Mouse (Mus musculus): Measurements from ENCODE around the gene Mfsd5. TPM values are rescaled to one million over a fixed set of nuclear protein-coding genes. Genes with fewer than 3 reads are reported as not detected.

The Mfsd5 gene
- polyA plus RNA-seq, 1 experiment from 2014 or later: 72.7 TPM

- no peaks in the 10 kb centered on the region for H3K36me3 ChIP-seq (ENCODE audit: insufficient read depth, low read length)
- ATAC-seq: no peak
- peaks cover 15% of the 10 kb centered on the region for H3K4me1 ChIP-seq (ENCODE audit: insufficient read depth, low read depth, low read length)
- H3K9me3 ChIP-seq (ENCODE audit: low read length): no peaks in the 10 kb centered on the region
- H3K27me3 ChIP-seq (replicated peaks; ENCODE audit: insufficient read depth, low read length): no peaks in the 10 kb centered on the region
- no peak overlapping the region for H3K9ac ChIP-seq (replicated peaks; ENCODE audit: low read depth)
- TF ChIP-seq CTCF (IDR thresholded peaks at IDR 0.05) (0 out of 2 replicates have a peak, but pooled peaks have one; percentile 3), EP300 (IDR thresholded peaks at IDR 0.05) (no peak)
- H3K4me3 ChIP-seq (ENCODE audit: low read depth, low read length): no peak overlapping the region
- H3K4me2 ChIP-seq (replicated peaks; ENCODE audit: low read depth, low read length): peak overlapping the region; percentile 92; the same call in 1 of the 2 replicates
- H3K27ac ChIP-seq (ENCODE audit: low read length): peak overlapping the region; percentile 91
- DNase-seq (ENCODE audit: low spot score): no peak
- WGBS: 34% methylated on average over 11 of the region's 11 CpGs
Observed at GRCm38 (mm10) chr15:102258581-102259253, 20.5 kb upstream of the Mfsd5 start.

- Histone ChIP-seq H3K9ac (replicated peaks; ENCODE audit: low read depth) (no peak overlapping the region), H3K4me2 (replicated peaks; ENCODE audit: low read depth, low read length) (no peak overlapping the region), H3K9me3 (ENCODE audit: low read length) (no peaks in the 10 kb centered on the region), H3K27me3 (replicated peaks; ENCODE audit: insufficient read depth, low read length) (no peaks in the 10 kb centered on the region), H3K4me1 (ENCODE audit: insufficient read depth, low read depth, low read length) (peaks cover 6% of the 10 kb centered on the region), H3K27ac (ENCODE audit: low read length) (no peak overlapping the region), H3K4me3 (ENCODE audit: low read depth, low read length) (no peak overlapping the region), H3K36me3 (ENCODE audit: insufficient read depth, low read length) (no peaks in the 10 kb centered on the region)
- TF ChIP-seq CTCF (IDR thresholded peaks at IDR 0.05) (no peak), EP300 (IDR thresholded peaks at IDR 0.05) (no peak)
- ATAC-seq: no peak
- 47% methylated on average over 7 of the region's 7 CpGs for WGBS
- DNase-seq (ENCODE audit: low spot score): no peak
Observed at GRCm38 (mm10) chr15:102262582-102262981, 16.7 kb upstream of the Mfsd5 start.

- no peak for DNase-seq (ENCODE audit: low spot score)
- Histone ChIP-seq H3K4me1 (ENCODE audit: insufficient read depth, low read depth, low read length) (peaks cover 4% of the 10 kb centered on the region), H3K27me3 (replicated peaks; ENCODE audit: insufficient read depth, low read length) (no peaks in the 10 kb centered on the region), H3K9me3 (ENCODE audit: low read length) (no peaks in the 10 kb centered on the region), H3K36me3 (ENCODE audit: insufficient read depth, low read length) (no peaks in the 10 kb centered on the region), H3K9ac (replicated peaks; ENCODE audit: low read depth) (no peak overlapping the region), H3K27ac (ENCODE audit: low read length) (no peak overlapping the region), H3K4me3 (ENCODE audit: low read depth, low read length) (no peak overlapping the region), H3K4me2 (replicated peaks; ENCODE audit: low read depth, low read length) (no peak overlapping the region)
- 79% methylated on average over 2 of the region's 2 CpGs for WGBS
- no peak for ATAC-seq
- TF ChIP-seq CTCF (IDR thresholded peaks at IDR 0.05) (no peak), EP300 (IDR thresholded peaks at IDR 0.05) (no peak)
Observed at GRCm38 (mm10) chr15:102263037-102263436, 16.2 kb upstream of the Mfsd5 start.

GRCm38 (mm10) chr15:102265548-102265947, 13.7 kb upstream of the Mfsd5 start:
- Histone ChIP-seq H3K4me2 (replicated peaks; ENCODE audit: low read depth, low read length) (no peak overlapping the region), H3K4me1 (ENCODE audit: insufficient read depth, low read depth, low read length) (no peaks in the 10 kb centered on the region; the same call in 1 of the 2 replicates), H3K9me3 (ENCODE audit: low read length) (no peaks in the 10 kb centered on the region), H3K36me3 (ENCODE audit: insufficient read depth, low read length) (no peaks in the 10 kb centered on the region), H3K27me3 (replicated peaks; ENCODE audit: insufficient read depth, low read length) (no peaks in the 10 kb centered on the region), H3K27ac (ENCODE audit: low read length) (no peak overlapping the region), H3K4me3 (ENCODE audit: low read depth, low read length) (no peak overlapping the region), H3K9ac (replicated peaks; ENCODE audit: low read depth) (no peak overlapping the region)
- DNase-seq (ENCODE audit: low spot score): no peak
- no peak for TF ChIP-seq EP300 (IDR thresholded peaks at IDR 0.05)
- TF ChIP-seq CTCF (IDR thresholded peaks at IDR 0.05): peak; percentile 50
- 75% methylated on average over 5 of the region's 5 CpGs for WGBS
- ATAC-seq: no peak

GRCm38 (mm10) chr15:102270274-102270960, 8.8 kb upstream of the Mfsd5 start, which contains the start of gene Gm9918:
TSS of gene Gm9918 (plus strand) at chr15:102270563.
- peak; percentile 33; the same call in 1 of the 2 replicates for ATAC-seq
- H3K27ac ChIP-seq (ENCODE audit: low read length): no peak within 1 kb of the TSS

GRCm38 (mm10) chr15:102271441-102271840, 7.8 kb upstream of the Mfsd5 start:
- Histone ChIP-seq H3K4me3 (ENCODE audit: low read depth, low read length) (no peak overlapping the region), H3K27ac (ENCODE audit: low read length) (no peak overlapping the region; the same call in 1 of the 2 replicates), H3K4me1 (ENCODE audit: insufficient read depth, low read depth, low read length) (peaks cover 4% of the 10 kb centered on the region; the same call in 1 of the 2 replicates), H3K27me3 (replicated peaks; ENCODE audit: insufficient read depth, low read length) (no peaks in the 10 kb centered on the region), H3K4me2 (replicated peaks; ENCODE audit: low read depth, low read length) (no peak overlapping the region), H3K36me3 (ENCODE audit: insufficient read depth, low read length) (no peaks in the 10 kb centered on the region), H3K9ac (replicated peaks; ENCODE audit: low read depth) (no peak overlapping the region), H3K9me3 (ENCODE audit: low read length) (no peaks in the 10 kb centered on the region)
- DNase-seq (ENCODE audit: low spot score) (peak; percentile 31), ATAC-seq (peak; percentile 44)
- WGBS: 28% methylated on average over 3 of the region's 3 CpGs
- TF ChIP-seq CTCF (IDR thresholded peaks at IDR 0.05) (no peak), EP300 (IDR thresholded peaks at IDR 0.05) (peak; percentile 41; the same call in 1 of the 2 replicates)

More at GRCm38 (mm10) chr15:102270274-102270960, 8.8 kb upstream of the Mfsd5 start, which contains the start of gene Gm9918:
- Histone ChIP-seq H3K36me3 (ENCODE audit: insufficient read depth, low read length) (no peaks in the 10 kb centered on the region), H3K4me1 (ENCODE audit: insufficient read depth, low read depth, low read length) (peaks cover 4% of the 10 kb centered on the region; the same call in 1 of the 2 replicates), H3K4me3 (ENCODE audit: low read depth, low read length) (no peak within 1 kb of the TSS), H3K9me3 (ENCODE audit: low read length) (no peaks in the 10 kb centered on the region), H3K27me3 (replicated peaks; ENCODE audit: insufficient read depth, low read length) (no peaks in the 10 kb centered on the region), H3K9ac (replicated peaks; ENCODE audit: low read depth) (no peak within 1 kb of the TSS), H3K4me2 (replicated peaks; ENCODE audit: low read depth, low read length) (peak within 1 kb of the TSS; percentile 44)
- TF ChIP-seq EP300 (IDR thresholded peaks at IDR 0.05) (no peak), CTCF (IDR thresholded peaks at IDR 0.05) (no peak)
- WGBS: 20% methylated on average over 20 of the region's 21 CpGs
- DNase-seq (ENCODE audit: low spot score): no peak
